Mouse (Mus musculus) MEL (cell line): ENCODE measurements around the gene Tacc3. TPM values are rescaled to one million over a fixed set of nuclear protein-coding genes. Genes with fewer than 3 reads are reported as not detected.

Experiments
- DNase-seq: peaks from one replicate; pipeline ENCODE4 v3.0.0; 2011; ENCODE audit warnings: low read depth, low spot score
- H3K27ac ChIP-seq: 2 replicates; pipeline ENCODE4 v1.5.1; 2012; ENCODE audit warnings: low read depth, mild to moderate bottlenecking, control low read depth, low read length, moderate library complexity; ENCODE audit not compliant: control insufficient read depth
- H3K27me3 ChIP-seq, 2 experiments: fragments of 150-350 bp in 1 of 2; sonication (generic) in 1 of 2; 2 replicates each; pipeline ENCODE4 v1.6.1; 2012; ENCODE audit warnings: low read length in 2 of 2, mild to moderate bottlenecking in 2 of 2, improper control_type of control experiment in 1 of 2, moderate library complexity in 1 of 2; ENCODE audit not compliant: insufficient read depth in 2 of 2, control insufficient read depth in 1 of 2
- H3K36me3 ChIP-seq, 2 experiments: 2 replicates each; pipeline ENCODE4 v1.6.1; 2012 to 2014; ENCODE audit warnings: low read length in 2 of 2, improper control_type of control experiment in 1 of 2, inconsistent platforms in 1 of 2, mild to moderate bottlenecking in 1 of 2; ENCODE audit not compliant: insufficient read depth in 2 of 2, control insufficient read depth in 1 of 2
- H3K4me1 ChIP-seq, 2 experiments: fragments of 150-350 bp in 1 of 2; sonication (generic) in 1 of 2; 2 replicates each; pipeline ENCODE4 v1.6.1; 2012; ENCODE audit warnings: low read length in 2 of 2, improper control_type of control experiment in 1 of 2, mild to moderate bottlenecking in 1 of 2; ENCODE audit not compliant: insufficient read depth in 2 of 2, control insufficient read depth in 1 of 2
- H3K4me3 ChIP-seq, 2 experiments: fragments of 150-350 bp in 1 of 2; sonication (generic) in 1 of 2; 2 replicates each; pipeline ENCODE4 v1.5.1; 2012; ENCODE audit warnings: low read depth in 2 of 2, low read length in 2 of 2, mild to moderate bottlenecking in 2 of 2, moderate library complexity in 2 of 2, control low read depth in 1 of 2, improper control_type of control experiment in 1 of 2; ENCODE audit not compliant: control insufficient read depth in 1 of 2, insufficient read depth in 1 of 2
- H3K79me2 ChIP-seq: 2 replicates; pipeline ENCODE4 v1.6.1; 2012; ENCODE audit warnings: mild to moderate bottlenecking, low read length, moderate library complexity; ENCODE audit not compliant: control insufficient read depth, poor library complexity, insufficient read depth
- H3K9ac ChIP-seq: 2 replicates; pipeline ENCODE4 v1.6.1; 2012; ENCODE audit warnings: low read depth, mild to moderate bottlenecking, control low read depth, low read length, moderate library complexity; ENCODE audit not compliant: control insufficient read depth, poor library complexity, severe bottlenecking
- H3K9me3 ChIP-seq: fragments of 150-350 bp; sonication (generic); replicated peaks from 2 replicates; pipeline ENCODE4 v1.6.1; 2012; ENCODE audit warnings: mild to moderate bottlenecking, low read length, improper control_type of control experiment, moderate library complexity; ENCODE audit not compliant: insufficient read depth
- CHD2 ChIP-seq: IDR thresholded peaks from 2 replicates; pipeline ENCODE4 v1.6.1; 2011; ENCODE audit warnings: low read length, improper control_type of control experiment
- E2F4 ChIP-seq: IDR thresholded peaks from 2 replicates; pipeline ENCODE4 v1.6.1; 2011; ENCODE audit warnings: low read depth, low read length, improper control_type of control experiment, borderline replicate concordance
- ELF1 ChIP-seq: IDR thresholded peaks from 2 replicates; pipeline ENCODE4 v1.6.1; 2014; ENCODE audit warnings: low read depth, mild to moderate bottlenecking, inconsistent platforms, low read length, improper control_type of control experiment, moderate library complexity
- HCFC1 ChIP-seq: IDR thresholded peaks from 2 replicates; pipeline ENCODE4 v1.6.1; 2012; ENCODE audit warnings: low read depth, mild to moderate bottlenecking, inconsistent platforms, low read length, improper control_type of control experiment, moderate library complexity
- JUND ChIP-seq: IDR thresholded peaks from 2 replicates; pipeline ENCODE4 v1.6.1; 2011; ENCODE audit warnings: low read depth, mild to moderate bottlenecking, improper control_type of control experiment, low read length
- KAT2A ChIP-seq: conservative IDR thresholded peaks from 2 replicates; pipeline ENCODE4 v1.6.1; 2012; ENCODE audit warnings: low read depth, low read length, improper control_type of control experiment, inconsistent platforms
- MAX ChIP-seq: IDR thresholded peaks from 2 replicates; pipeline ENCODE4 v1.6.1; 2011; ENCODE audit warnings: low read length, improper control_type of control experiment
- MYB ChIP-seq: IDR thresholded peaks from 2 replicates; pipeline ENCODE4 v1.6.1; 2011; ENCODE audit warnings: mild to moderate bottlenecking, low read depth, low read length, improper control_type of control experiment
- NELFE ChIP-seq: IDR thresholded peaks from 2 replicates; pipeline ENCODE4 v1.6.1; 2011; ENCODE audit warnings: low read depth, low read length, improper control_type of control experiment
- NRF1 ChIP-seq: IDR thresholded peaks from 2 replicates; pipeline ENCODE4 v1.6.1; 2014; ENCODE audit warnings: low read depth, mild to moderate bottlenecking, inconsistent platforms, low read length, improper control_type of control experiment, moderate library complexity; ENCODE audit not compliant: poor library complexity, insufficient read depth, severe bottlenecking
- POLR2AphosphoS2 ChIP-seq: IDR thresholded peaks from 2 replicates; pipeline ENCODE4 v1.6.1; 2011; ENCODE audit warnings: low read length, improper control_type of control experiment
- SIN3A ChIP-seq: IDR thresholded peaks from 2 replicates; pipeline ENCODE4 v1.6.1; 2012; ENCODE audit warnings: low read length, improper control_type of control experiment, inconsistent platforms
- TAL1 ChIP-seq: IDR thresholded peaks from 2 replicates; pipeline ENCODE4 v1.6.1; 2012; ENCODE audit warnings: mild to moderate bottlenecking, inconsistent platforms, low read length, moderate library complexity, mixed read lengths
- TCF12 ChIP-seq: IDR thresholded peaks from 2 replicates; pipeline ENCODE4 v1.6.1; 2014; ENCODE audit warnings: low read depth, mild to moderate bottlenecking, inconsistent platforms, low read length, improper control_type of control experiment, moderate library complexity
- UBTF ChIP-seq: IDR thresholded peaks from 2 replicates; pipeline ENCODE4 v1.6.1; 2012; ENCODE audit warnings: low read depth, mild to moderate bottlenecking, inconsistent platforms, low read length, improper control_type of control experiment, moderate library complexity, borderline replicate concordance; ENCODE audit not compliant: insufficient read depth
- USF1 ChIP-seq: IDR thresholded peaks from 2 replicates; pipeline ENCODE4 v1.6.1; 2014; ENCODE audit warnings: low read depth, mild to moderate bottlenecking, inconsistent platforms, low read length, improper control_type of control experiment, moderate library complexity
- USF2 ChIP-seq, 2 experiments: IDR thresholded peaks; 2 replicates each; pipeline ENCODE4 v1.6.1; 2011 to 2012; ENCODE audit warnings: improper control_type of control experiment in 2 of 2, low read length in 2 of 2, borderline replicate concordance in 1 of 2, inconsistent platforms in 1 of 2, low read depth in 1 of 2, mild to moderate bottlenecking in 1 of 2; ENCODE audit not compliant: insufficient read depth in 1 of 2
- ZKSCAN1 ChIP-seq: IDR thresholded peaks from 2 replicates; pipeline ENCODE4 v1.6.1; 2012; ENCODE audit warnings: low read depth, mild to moderate bottlenecking, inconsistent platforms, low read length, improper control_type of control experiment, moderate library complexity
- ZNF384 ChIP-seq: IDR thresholded peaks from 2 replicates; pipeline ENCODE4 v1.6.1; 2012; ENCODE audit warnings: low read depth, mild to moderate bottlenecking, inconsistent platforms, low read length, improper control_type of control experiment
- polyA plus RNA-seq, 2 experiments: library from polyadenylated mRNA; stranded (reverse) in 1 of 2; unstranded in 1 of 2; fragments of >175 nt in 1 of 2; fragments of >200 nt in 1 of 2; gene quantifications; 2 replicates each; pipeline versions ENCODE4 v1.2.1 to v1.2.4; 2012; ENCODE audit warnings: low replicate concordance in 2 of 2, low read depth in 1 of 2; ENCODE audit not compliant: insufficient read length in 2 of 2, insufficient read depth in 1 of 2, missing spikeins in 1 of 2
- total RNA-seq: library from RNA; depleted of rRNA; stranded (reverse); fragments of 300-350 nt; gene quantifications from 2 replicates; pipeline ENCODE4 v1.2.3, GENCODE M21; 2012

The Tacc3 gene
- total and polyA plus RNA-seq, 3 experiments: 149 to 609 (median 165) TPM

- H3K79me2 ChIP-seq: no peaks in the 10 kb centered on the region
- H3K9ac ChIP-seq: no peak overlapping the region
- H3K36me3 ChIP-seq: no peaks in the 10 kb centered on the region
- H3K27me3 ChIP-seq: peaks cover 2 to 11% of the 10 kb centered on the region in 2 experiments
- DNase-seq: no peak
- TF ChIP-seq E2F4 (no peak), MAX (no peak), KAT2A (no peak), POLR2AphosphoS2 (no peak), ELF1 (no peak), TAL1 (no peak), JUND (no peak), SIN3A (no peak), ZKSCAN1 (no peak), ZNF384 (no peak), MYB (no peak), NRF1 (no peak), CHD2 (no peak)
- no peak overlapping the region for H3K4me3 ChIP-seq
- no peak overlapping the region for H3K27ac ChIP-seq
- no peaks in the 10 kb centered on the region for H3K4me1 ChIP-seq
- no peaks in the 10 kb centered on the region for H3K9me3 ChIP-seq
These were observed 40.1 kb downstream of the Tacc3 start for GRCm38 (mm10) chr5:33697947-33698512.

- Histone ChIP-seq H3K4me1 (no peaks in the 10 kb centered on the region), H3K27me3 (peaks cover 2 to 11% of the 10 kb centered on the region in 2 experiments), H3K27ac (no peak overlapping the region), H3K9ac (no peak overlapping the region), H3K36me3 (no peaks in the 10 kb centered on the region), H3K9me3 (no peaks in the 10 kb centered on the region), H3K79me2 (no peaks in the 10 kb centered on the region), H3K4me3 (no peak overlapping the region)
- DNase-seq: no peak
- TF ChIP-seq HCFC1 (no peak), USF2 (IDR thresholded peaks at IDR 0.05; ENCODE audit: borderline replicate concordance in 1 of 2, insufficient read depth in 1 of 2, low read depth in 1 of 2, low read length in 2 of 2) (no peak), TAL1 (no peak), USF1 (no peak), ZKSCAN1 (no peak), SIN3A (no peak), TCF12 (no peak), ZNF384 (no peak), NELFE (no peak), ELF1 (no peak), UBTF (no peak), JUND (no peak)
These were observed 40.7 kb downstream of the Tacc3 start for GRCm38 (mm10) chr5:33698669-33699068.
